Mouse (Mus musculus): ENCODE measurements around the gene Polr1c.

Gene Polr1c

GRCm38 (mm10) chr17:46247512-46248188 is at the start of gene Polr1c, which contains the start of gene Yipf3:
Polr1c (minus strand) TSS chr17:46248054.
Yipf3 (plus strand) TSS chr17:46248080.
- peak; percentile 92 for DNase-seq (ENCODE audit: low spot score)

GRCm38 (mm10) chr17:46297028-46297363 is 49.1 kb upstream of the Polr1c start:
- DNase-seq (ENCODE audit: low spot score), result no peak

- no peak for DNase-seq (ENCODE audit: low spot score)
These were observed 48.7 kb upstream of the Polr1c start for GRCm38 (mm10) chr17:46296601-46297000.

GRCm38 (mm10) chr17:46287678-46288095 is 39.8 kb upstream of the Polr1c start:
- DNase-seq (ENCODE audit: low spot score), result no peak

- DNase-seq (ENCODE audit: low spot score), result no peak
These were observed 37.6 kb upstream of the Polr1c start for GRCm38 (mm10) chr17:46285407-46285806.

GRCm38 (mm10) chr17:46284653-46285052 is 36.8 kb upstream of the Polr1c start:
- no peak for DNase-seq (ENCODE audit: low spot score)

GRCm38 (mm10) chr17:46283911-46284310 is 36.1 kb upstream of the Polr1c start:
- no peak for DNase-seq (ENCODE audit: low spot score)

GRCm38 (mm10) chr17:46283140-46283539 is 35.3 kb upstream of the Polr1c start:
- no peak for DNase-seq (ENCODE audit: low spot score)

- peak; percentile 79 for DNase-seq (ENCODE audit: low spot score)
These were observed 34.7 kb upstream of the Polr1c start, which contains the start of gene Tjap1 for GRCm38 (mm10) chr17:46282483-46283123. Tjap1 (minus strand) TSS chr17:46283026.

- DNase-seq (ENCODE audit: low spot score), result no peak
These were observed 30.3 kb upstream of the Polr1c start for GRCm38 (mm10) chr17:46278011-46278765.

- no peak for DNase-seq (ENCODE audit: low spot score)
These were observed 29.7 kb upstream of the Polr1c start for GRCm38 (mm10) chr17:46277586-46277985.

- DNase-seq (ENCODE audit: low spot score), result no peak
These were observed 27.7 kb upstream of the Polr1c start for GRCm38 (mm10) chr17:46275506-46275905.

- DNase-seq (ENCODE audit: low spot score), result no peak
These were observed 27.2 kb upstream of the Polr1c start for GRCm38 (mm10) chr17:46275034-46275433.

GRCm38 (mm10) chr17:46274465-46274864 is 26.6 kb upstream of the Polr1c start:
- no peak for DNase-seq (ENCODE audit: low spot score)

- DNase-seq (ENCODE audit: low spot score), result no peak
These were observed 26.0 kb upstream of the Polr1c start for GRCm38 (mm10) chr17:46273803-46274236.

GRCm38 (mm10) chr17:46272675-46273074 is 24.8 kb upstream of the Polr1c start:
- DNase-seq (ENCODE audit: low spot score), result no peak

GRCm38 (mm10) chr17:46272058-46272457 is 24.2 kb upstream of the Polr1c start:
- DNase-seq (ENCODE audit: low spot score), result no peak

- no peak for DNase-seq (ENCODE audit: low spot score)
These were observed 22.1 kb upstream of the Polr1c start for GRCm38 (mm10) chr17:46269771-46270534.

GRCm38 (mm10) chr17:46268026-46268720 is 20.3 kb upstream of the Polr1c start:
- DNase-seq (ENCODE audit: low spot score), result no peak

GRCm38 (mm10) chr17:46267511-46267910 is 19.7 kb upstream of the Polr1c start:
- no peak for DNase-seq (ENCODE audit: low spot score)

- DNase-seq (ENCODE audit: low spot score), result no peak
These were observed 19.1 kb upstream of the Polr1c start for GRCm38 (mm10) chr17:46266986-46267385.

Measured in ovary, adult 18-20 months (tissue).